Mouse (Mus musculus): ENCODE measurements around the gene Strn.

- TF ChIP-seq CTCF (IDR thresholded peaks at IDR 0.05; ENCODE audit: control insufficient read depth, insufficient read depth, low read length) (no peak), POLR2A (IDR thresholded peaks at IDR 0.05; ENCODE audit: borderline replicate concordance, control insufficient read depth, low read depth, low read length) (no peak)
These were observed 41.8 kb upstream of the Strn start for GRCm38 (mm10) chr17:78778765-78779164.
